Mouse (Mus musculus): ENCODE data around the gene Ctrc. TPM values are rescaled to one million over a fixed set of nuclear protein-coding genes. Genes with fewer than 3 reads are reported as not detected.

Gene Ctrc
- polyA plus RNA-seq, 1 experiment from 2014 or later: not detected

- H3K27me3 ChIP-seq (replicated peaks): peaks cover 16% of the 10 kb centered on the region; the same call in 1 of the 2 replicates
- no peak overlapping the region for H3K4me3 ChIP-seq
- no peaks in the 10 kb centered on the region for H3K36me3 ChIP-seq
- no peak overlapping the region for H3K27ac ChIP-seq
- H3K9ac ChIP-seq: no peak overlapping the region
- no peaks in the 10 kb centered on the region for H3K9me3 ChIP-seq (replicated peaks)
- ATAC-seq: no peak
- WGBS (ENCODE audit: insufficient replicate concordance): 63% methylated on average over 7 of the region's 7 CpGs
- no peaks in the 10 kb centered on the region for H3K4me1 ChIP-seq
- H3K4me2 ChIP-seq: no peak overlapping the region
Observed at GRCm38 (mm10) chr4:141831361-141831760, 14.8 kb downstream of the Ctrc start.

DNA sequence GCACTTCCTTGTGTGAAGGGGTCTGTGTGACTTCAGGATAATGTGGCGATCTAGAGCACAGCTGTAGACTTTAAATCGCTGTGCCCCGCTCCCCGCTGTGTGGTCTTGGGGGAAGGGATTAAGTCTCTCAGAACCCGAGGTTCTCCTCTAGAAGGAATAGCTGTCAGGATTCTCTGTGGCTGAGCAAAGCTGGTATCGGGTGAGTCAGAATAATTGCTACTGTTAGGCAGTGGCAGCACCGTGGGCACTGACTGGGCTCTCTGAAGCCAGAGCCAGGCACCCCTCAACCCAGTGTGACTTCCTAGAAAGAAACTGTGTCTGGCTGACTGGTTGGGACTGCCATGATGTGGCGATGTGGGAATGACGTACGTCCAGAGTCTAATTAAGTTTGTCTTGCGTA, 15.8 kb downstream of the Ctrc start:
- Histone ChIP-seq H3K36me3 (no peaks in the 10 kb centered on the region), H3K9ac (no peak overlapping the region), H3K9me3 (replicated peaks) (no peaks in the 10 kb centered on the region), H3K27me3 (replicated peaks) (0 out of 2 replicates have a peak, but pooled peaks cover 16% of the 10 kb centered on the region), H3K27ac (no peak overlapping the region), H3K4me3 (no peak overlapping the region), H3K4me2 (no peak overlapping the region), H3K4me1 (no peaks in the 10 kb centered on the region)
- ATAC-seq: no peak
- 61% methylated on average over 11 of the region's 11 CpGs for WGBS (ENCODE audit: insufficient replicate concordance)

- no peak overlapping the region for H3K27ac ChIP-seq
- H3K4me1 ChIP-seq: peaks cover 3% of the 10 kb centered on the region
- H3K4me3 ChIP-seq: no peak overlapping the region
- WGBS (ENCODE audit: insufficient replicate concordance): 41% methylated on average over 4 of the region's 4 CpGs
- H3K9me3 ChIP-seq (replicated peaks): no peaks in the 10 kb centered on the region
- H3K27me3 ChIP-seq (replicated peaks): 0 out of 2 replicates have a peak, but pooled peaks cover 5% of the 10 kb centered on the region
- ATAC-seq: no peak
- H3K36me3 ChIP-seq: no peaks in the 10 kb centered on the region
- no peak overlapping the region for H3K9ac ChIP-seq
- no peak overlapping the region for H3K4me2 ChIP-seq
Observed at GRCm38 (mm10) chr4:141828177-141828576, 18.0 kb downstream of the Ctrc start.

DNA sequence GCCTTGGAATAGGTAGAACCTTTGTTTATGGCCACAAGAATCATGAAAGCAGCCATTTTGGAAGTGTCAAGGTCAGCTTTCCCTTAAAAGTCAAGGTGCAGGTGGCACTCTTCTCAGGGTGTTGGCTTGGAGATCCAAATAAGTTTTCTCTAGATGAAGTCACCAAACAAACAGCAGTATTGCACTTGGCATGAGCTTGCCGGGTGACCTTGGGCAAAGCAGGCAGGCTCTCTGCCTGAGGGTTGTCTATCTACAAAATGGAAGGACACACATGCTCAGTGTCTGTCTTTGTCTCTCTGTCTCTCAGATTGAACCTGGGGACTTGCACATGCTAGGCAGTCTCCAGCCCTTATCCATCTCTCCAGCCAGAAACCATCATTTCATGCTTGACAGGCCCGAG, 18.8 kb downstream of the Ctrc start:
- H3K36me3 ChIP-seq: no peaks in the 10 kb centered on the region
- H3K4me1 ChIP-seq: peaks cover 11% of the 10 kb centered on the region
- H3K4me2 ChIP-seq: no peak overlapping the region
- no peak overlapping the region for H3K27ac ChIP-seq
- ATAC-seq: no peak
- H3K9ac ChIP-seq: no peak overlapping the region
- H3K9me3 ChIP-seq (replicated peaks): no peaks in the 10 kb centered on the region
- H3K27me3 ChIP-seq (replicated peaks): 0 out of 2 replicates have a peak, but pooled peaks cover 5% of the 10 kb centered on the region
- WGBS (ENCODE audit: insufficient replicate concordance): 63% methylated on average over 2 of the region's 2 CpGs
- H3K4me3 ChIP-seq: no peak overlapping the region

DNA sequence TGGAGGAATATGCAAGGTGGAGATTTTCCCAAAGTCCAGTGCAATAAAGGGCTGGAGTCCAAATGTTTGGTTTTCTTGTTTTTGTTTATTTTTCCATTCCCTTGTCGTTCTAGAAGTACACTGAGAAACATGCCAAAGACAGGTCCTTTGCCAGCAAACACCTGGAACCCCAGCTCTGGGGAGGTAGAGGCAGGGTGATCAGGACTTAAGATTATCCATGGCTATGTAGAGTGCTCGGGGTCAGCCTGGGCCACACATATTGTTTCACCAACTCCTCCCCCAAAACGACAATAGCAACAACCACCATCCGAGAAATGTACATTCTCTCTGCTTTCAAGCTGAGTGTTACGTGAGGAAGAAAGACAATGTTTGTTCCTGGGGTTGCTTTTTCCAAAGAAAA, 20.1 kb downstream of the Ctrc start, which contains the start of gene Cela2a:
Gene Cela2a (minus strand): TSS at position 101 of the 400 bp plus-strand sequence.
- Histone ChIP-seq H3K9me3 (replicated peaks) (no peaks in the 10 kb centered on the region), H3K4me3 (no peak within 1 kb of the TSS), H3K9ac (no peak within 1 kb of the TSS), H3K36me3 (no peaks in the 10 kb centered on the region), H3K27ac (no peak within 1 kb of the TSS), H3K27me3 (replicated peaks) (0 out of 2 replicates have a peak, but pooled peaks cover 9% of the 10 kb centered on the region), H3K4me1 (peaks cover 17% of the 10 kb centered on the region), H3K4me2 (no peak within 1 kb of the TSS)
- WGBS (ENCODE audit: insufficient replicate concordance): 47% methylated on average over 5 of the region's 5 CpGs
- no peak for ATAC-seq

- H3K9ac ChIP-seq: no peak overlapping the region
Observed at GRCm38 (mm10) chr4:141822979-141823378, 23.2 kb downstream of the Ctrc start.

DNA sequence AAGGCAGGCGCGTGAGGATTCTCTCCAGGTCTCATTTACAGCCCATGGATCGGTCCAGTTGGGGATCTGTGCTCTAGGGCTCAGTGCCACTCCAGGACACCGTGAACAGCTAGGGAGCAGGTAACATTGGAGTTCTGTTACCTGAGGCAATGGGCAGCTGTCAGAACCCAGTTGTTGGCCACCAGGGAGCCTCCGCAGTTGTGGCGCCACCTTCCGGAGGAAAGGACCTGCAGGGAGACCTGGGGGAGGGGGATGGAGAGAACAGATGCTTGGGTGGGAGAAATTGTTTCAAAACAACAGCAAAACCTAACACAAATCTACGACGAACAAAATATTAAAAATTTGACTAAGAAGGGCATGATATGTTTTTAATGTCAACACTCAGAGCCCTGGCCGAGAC, 24.1 kb downstream of the Ctrc start:
- Histone ChIP-seq H3K36me3 (no peaks in the 10 kb centered on the region), H3K4me1 (peaks cover 17% of the 10 kb centered on the region), H3K27ac (no peak overlapping the region), H3K9me3 (replicated peaks) (no peaks in the 10 kb centered on the region), H3K4me3 (no peak overlapping the region), H3K4me2 (no peak overlapping the region), H3K9ac (no peak overlapping the region), H3K27me3 (replicated peaks) (0 out of 2 replicates have a peak, but pooled peaks cover 4% of the 10 kb centered on the region)
- 61% methylated on average over 10 of the region's 10 CpGs for WGBS (ENCODE audit: insufficient replicate concordance)
- ATAC-seq: no peak

More at GRCm38 (mm10) chr4:141822979-141823378, 23.2 kb downstream of the Ctrc start:
- Histone ChIP-seq H3K27me3 (replicated peaks) (0 out of 2 replicates have a peak, but pooled peaks cover 4% of the 10 kb centered on the region), H3K36me3 (no peaks in the 10 kb centered on the region), H3K4me3 (no peak overlapping the region), H3K4me2 (no peak overlapping the region), H3K27ac (no peak overlapping the region), H3K4me1 (peaks cover 17% of the 10 kb centered on the region), H3K9me3 (replicated peaks) (no peaks in the 10 kb centered on the region)
- WGBS (ENCODE audit: insufficient replicate concordance): 33% methylated on average over 3 of the region's 3 CpGs
- peak; percentile 82 for ATAC-seq

DNA sequence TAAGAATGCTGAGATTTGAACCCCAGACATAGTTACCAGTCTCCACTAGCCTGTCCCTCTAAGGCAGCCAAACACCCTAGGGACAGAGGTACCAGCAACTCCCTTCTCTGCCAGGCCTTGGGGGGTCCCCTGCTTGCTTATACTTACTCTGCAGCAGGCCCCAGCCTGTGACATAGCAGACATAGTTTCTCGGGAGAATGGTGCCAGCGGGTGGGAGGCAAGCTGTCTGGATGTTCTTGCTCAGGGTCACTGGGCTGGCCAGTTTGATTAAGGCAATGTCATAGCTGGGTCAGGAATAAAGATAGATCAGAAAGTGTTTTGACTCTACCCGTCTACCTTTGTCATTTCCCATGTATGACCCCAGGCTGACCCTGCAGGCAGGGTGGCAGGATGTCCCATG, 25.0 kb downstream of the Ctrc start:
- no peak overlapping the region for H3K4me2 ChIP-seq
- H3K36me3 ChIP-seq: peaks cover 1% of the 10 kb centered on the region
- H3K9me3 ChIP-seq (replicated peaks): no peaks in the 10 kb centered on the region
- WGBS (ENCODE audit: insufficient replicate concordance): 71% methylated on average over 3 of the region's 3 CpGs
- ATAC-seq: no peak
- peaks cover 17% of the 10 kb centered on the region for H3K4me1 ChIP-seq
- H3K27me3 ChIP-seq (replicated peaks): 0 out of 2 replicates have a peak, but pooled peaks cover 4% of the 10 kb centered on the region
- no peak overlapping the region for H3K9ac ChIP-seq
- no peak overlapping the region for H3K4me3 ChIP-seq
- H3K27ac ChIP-seq: no peak overlapping the region

DNA sequence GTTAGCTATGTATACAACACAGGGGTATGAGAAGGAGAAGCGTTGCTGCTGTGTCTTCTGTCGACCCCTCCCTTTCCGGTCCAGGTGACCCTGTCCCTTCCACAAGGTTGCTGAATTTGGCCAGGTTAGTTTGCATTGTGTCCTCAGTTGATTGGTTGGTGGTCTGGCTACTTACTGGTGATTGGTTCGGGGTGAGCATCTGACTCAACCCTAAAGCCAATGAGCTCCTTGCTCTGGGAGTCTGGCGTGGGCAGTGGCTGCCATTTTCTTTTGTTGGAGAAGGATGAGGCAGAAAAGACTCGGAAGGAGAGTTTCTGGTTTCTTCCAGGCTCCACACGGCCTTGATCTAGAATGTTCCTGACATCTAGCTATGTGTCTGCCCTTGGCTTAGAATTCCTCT, 26.8 kb downstream of the Ctrc start:
- Histone ChIP-seq H3K9ac (no peak overlapping the region), H3K4me2 (no peak overlapping the region), H3K27ac (no peak overlapping the region), H3K4me3 (no peak overlapping the region), H3K27me3 (replicated peaks) (0 out of 2 replicates have a peak, but pooled peaks cover 4% of the 10 kb centered on the region), H3K4me1 (peaks cover 17% of the 10 kb centered on the region), H3K9me3 (replicated peaks) (no peaks in the 10 kb centered on the region), H3K36me3 (peaks cover 20% of the 10 kb centered on the region)
- 73% methylated on average over 7 of the region's 7 CpGs for WGBS (ENCODE audit: insufficient replicate concordance)
- ATAC-seq: no peak

DNA sequence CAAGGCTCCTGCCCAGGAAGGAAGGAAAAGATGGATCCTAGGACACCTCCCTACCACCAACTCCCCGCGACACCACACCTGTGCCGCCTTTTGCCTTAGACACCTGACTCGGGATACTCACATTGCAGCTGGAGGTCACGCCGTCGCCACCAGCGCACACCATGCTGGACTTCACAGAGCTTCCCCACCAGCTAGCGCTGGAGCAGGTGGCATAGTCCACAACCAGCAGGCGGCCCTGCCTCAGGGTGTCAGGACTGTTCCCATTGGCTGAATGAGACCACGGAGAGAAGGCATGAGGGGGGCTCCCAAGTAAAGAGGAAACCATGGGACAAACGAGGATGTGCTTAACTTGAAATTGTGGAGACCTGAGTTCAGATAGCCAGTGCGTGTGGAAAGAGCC, 27.3 kb downstream of the Ctrc start:
- H3K27ac ChIP-seq: no peak overlapping the region
- H3K27me3 ChIP-seq (replicated peaks): 0 out of 2 replicates have a peak, but pooled peaks cover 4% of the 10 kb centered on the region
- H3K4me1 ChIP-seq: peaks cover 17% of the 10 kb centered on the region
- ATAC-seq: no peak
- H3K4me3 ChIP-seq: no peak overlapping the region
- no peak overlapping the region for H3K9ac ChIP-seq
- no peak overlapping the region for H3K4me2 ChIP-seq
- H3K36me3 ChIP-seq: peaks cover 24% of the 10 kb centered on the region
- WGBS (ENCODE audit: insufficient replicate concordance): 76% methylated on average over 13 of the region's 13 CpGs
- no peaks in the 10 kb centered on the region for H3K9me3 ChIP-seq (replicated peaks)

GRCm38 (mm10) chr4:141817706-141818105, 28.5 kb downstream of the Ctrc start:
- no peak for ATAC-seq
- Histone ChIP-seq H3K9ac (no peak overlapping the region), H3K4me1 (peaks cover 10% of the 10 kb centered on the region), H3K27ac (no peak overlapping the region), H3K27me3 (replicated peaks) (0 out of 2 replicates have a peak, but pooled peaks cover 4% of the 10 kb centered on the region), H3K36me3 (peaks cover 36% of the 10 kb centered on the region), H3K9me3 (replicated peaks) (no peaks in the 10 kb centered on the region), H3K4me2 (no peak overlapping the region), H3K4me3 (no peak overlapping the region)
- 72% methylated on average over 10 of the region's 10 CpGs for WGBS (ENCODE audit: insufficient replicate concordance)

GRCm38 (mm10) chr4:141816776-141817655, 29.1 kb downstream of the Ctrc start:
- no peak for ATAC-seq
- Histone ChIP-seq H3K4me3 (no peak overlapping the region), H3K9me3 (replicated peaks) (no peaks in the 10 kb centered on the region), H3K9ac (no peak overlapping the region; the same call in 1 of the 2 replicates), H3K27me3 (replicated peaks) (0 out of 2 replicates have a peak, but pooled peaks cover 2% of the 10 kb centered on the region), H3K4me1 (0 out of 2 replicates have a peak, but pooled peaks cover 3% of the 10 kb centered on the region), H3K27ac (no peak overlapping the region), H3K4me2 (no peak overlapping the region), H3K36me3 (peaks cover 43% of the 10 kb centered on the region)
- WGBS (ENCODE audit: insufficient replicate concordance): 61% methylated on average over 14 of the region's 14 CpGs

Data from liver, embryonic 12.5 days (tissue).